Mouse (Mus musculus) heart, embryonic 16.5 days (tissue): ENCODE data around the gene Trim46. TPM values are rescaled to one million over a fixed set of nuclear protein-coding genes. Genes with fewer than 3 reads are reported as not detected.

Experiments
- ATAC-seq: fragments of 200-750 bp; cut with Nextera tagmentation; replicated peaks from 2 replicates; pipeline ENCODE4 v1.8.0; 2017; ENCODE audit warnings: moderate number of reproducible peaks; ENCODE audit not compliant: insufficient read depth, low FRiP score; ENCODE audit errors: extremely low read depth
- H3K27ac ChIP-seq: fragments of 300-500 bp; sonication (generic); 2 replicates; pipeline ENCODE4 v1.5.1; 2014; ENCODE audit warnings: mild to moderate bottlenecking, low read length, control low read depth, moderate library complexity
- H3K27me3 ChIP-seq: fragments of 300-500 bp; sonication (generic); 2 replicates; pipeline ENCODE4 v1.6.1; 2014; ENCODE audit warnings: low read length, mixed read lengths; ENCODE audit not compliant: control insufficient read depth, insufficient read depth
- H3K36me3 ChIP-seq: fragments of 300-500 bp; sonication (generic); 2 replicates; pipeline ENCODE4 v1.6.1; 2014; ENCODE audit not compliant: control insufficient read depth, insufficient read depth
- H3K4me1 ChIP-seq: fragments of 300-500 bp; sonication (generic); 2 replicates; pipeline ENCODE4 v1.6.1; 2014; ENCODE audit warnings: low read length, mixed read lengths; ENCODE audit not compliant: control insufficient read depth, insufficient read depth
- H3K4me2 ChIP-seq: fragments of 300-500 bp; sonication (generic); 2 replicates; pipeline ENCODE4 v1.6.1; 2014; ENCODE audit warnings: low read depth, mild to moderate bottlenecking, control low read depth, low read length
- H3K4me3 ChIP-seq: fragments of 300-500 bp; sonication (generic); 2 replicates; pipeline ENCODE4 v1.5.1; 2014; ENCODE audit warnings: mild to moderate bottlenecking, control low read depth, low read length
- H3K9ac ChIP-seq: fragments of 300-500 bp; sonication (generic); 2 replicates; pipeline ENCODE4 v1.6.1; 2014; ENCODE audit warnings: low read length, control low read depth
- H3K9me3 ChIP-seq: fragments of 300-500 bp; sonication (generic); replicated peaks from 2 replicates; pipeline ENCODE4 v1.6.1; 2016; ENCODE audit warnings: low read length; ENCODE audit not compliant: control insufficient read depth
- WGBS: fragments of 180-500 bp; shearing (Covaris S2); extraction: QIAGEN DNeasy Blood & Tissue Kit; methylation state at CpG from one replicate; pipeline ENCODE4 v1.1.7; 2014; 5-methylcytosine and 5-hydroxymethylcytosine counted together
- polyA plus RNA-seq: library from polyadenylated mRNA; unstranded; fragments of >200 nt; fragmentation: Nextera tagmentation; extraction: Ambion mirVana; gene quantifications from 2 replicates; pipeline ENCODE4 v1.2.1, GENCODE M21; 2015

Trim46 gene
- polyA plus RNA-seq, 1 experiment from 2014 or later: 1.1 TPM

- peaks cover 28% of the 10 kb centered on the region for H3K36me3 ChIP-seq
Measured at GRCm38 (mm10) chr3:89206079-89206478, 40.0 kb downstream of the Trim46 start.

GRCm38 (mm10) chr3:89203142-89203514, 43.0 kb downstream of the Trim46 start:
- Histone ChIP-seq H3K9me3 (no peaks in the 10 kb centered on the region), H3K27ac (peak overlapping the region; percentile 66), H3K4me1 (peaks cover 4% of the 10 kb centered on the region), H3K4me3 (peak overlapping the region; percentile 77), H3K9ac (peak overlapping the region; percentile 75), H3K27me3 (no peaks in the 10 kb centered on the region), H3K4me2 (peak overlapping the region; percentile 86), H3K36me3 (peaks cover 12% of the 10 kb centered on the region)
- 26% methylated on average over 5 of the region's 5 CpGs for WGBS
- ATAC-seq: no peak

More at GRCm38 (mm10) chr3:89206079-89206478, 40.0 kb downstream of the Trim46 start:
- no peak overlapping the region for H3K4me3 ChIP-seq
- no peaks in the 10 kb centered on the region for H3K9me3 ChIP-seq
- peaks cover 4% of the 10 kb centered on the region for H3K4me1 ChIP-seq
- no peaks in the 10 kb centered on the region for H3K27me3 ChIP-seq
- H3K27ac ChIP-seq: no peak overlapping the region
- 92% methylated on average over 7 of the region's 7 CpGs for WGBS
- no peak overlapping the region for H3K4me2 ChIP-seq
- no peak overlapping the region for H3K9ac ChIP-seq
- no peak for ATAC-seq

- ATAC-seq: peak; percentile 83
- peak within 1 kb of the TSS; percentile 75 for H3K9ac ChIP-seq
- peaks cover 6% of the 10 kb centered on the region for H3K36me3 ChIP-seq
- H3K4me3 ChIP-seq: peak within 1 kb of the TSS; percentile 77
- WGBS: 23% methylated on average over 13 of the region's 13 CpGs
- H3K9me3 ChIP-seq: no peaks in the 10 kb centered on the region
- no peaks in the 10 kb centered on the region for H3K27me3 ChIP-seq
- H3K27ac ChIP-seq: peak within 1 kb of the TSS; percentile 66
- peak within 1 kb of the TSS; percentile 86 for H3K4me2 ChIP-seq
- H3K4me1 ChIP-seq: peaks cover 4% of the 10 kb centered on the region
Measured at GRCm38 (mm10) chr3:89202253-89203141, 43.6 kb downstream of the Trim46 start, which contains the start of gene Gba. TSS of gene Gba (plus strand) at chr3:89202928.

GRCm38 (mm10) chr3:89199839-89200238, 46.3 kb downstream of the Trim46 start:
- no peaks in the 10 kb centered on the region for H3K27me3 ChIP-seq
- peaks cover 15% of the 10 kb centered on the region for H3K4me1 ChIP-seq
- no peak overlapping the region for H3K4me2 ChIP-seq
- WGBS: 69% methylated on average over 3 of the region's 3 CpGs
- no peak overlapping the region for H3K27ac ChIP-seq
- no peaks in the 10 kb centered on the region for H3K9me3 ChIP-seq
- no peak overlapping the region for H3K9ac ChIP-seq
- no peak for ATAC-seq
- no peak overlapping the region for H3K4me3 ChIP-seq
- no peaks in the 10 kb centered on the region for H3K36me3 ChIP-seq

- no peaks in the 10 kb centered on the region for H3K9me3 ChIP-seq
- no peaks in the 10 kb centered on the region for H3K27me3 ChIP-seq
- H3K4me1 ChIP-seq: peaks cover 10% of the 10 kb centered on the region
- WGBS: 7% methylated on average over 33 of the region's 33 CpGs
- peak; percentile 95 for ATAC-seq
- peak overlapping the region; percentile 82 for H3K4me2 ChIP-seq
- H3K36me3 ChIP-seq: no peaks in the 10 kb centered on the region
- peak overlapping the region; percentile 61 for H3K4me3 ChIP-seq
- peak overlapping the region; percentile 81 for H3K9ac ChIP-seq
- peak overlapping the region; percentile 85 for H3K27ac ChIP-seq
Measured at GRCm38 (mm10) chr3:89195979-89196877, 49.9 kb downstream of the Trim46 start.

GRCm38 (mm10) chr3:89193853-89194252, 52.3 kb downstream of the Trim46 start:
- peaks cover 10% of the 10 kb centered on the region for H3K4me1 ChIP-seq
- H3K9ac ChIP-seq: no peak overlapping the region
- 80% methylated on average over 2 of the region's 2 CpGs for WGBS
- no peaks in the 10 kb centered on the region for H3K9me3 ChIP-seq
- ATAC-seq: no peak
- no peak overlapping the region for H3K4me2 ChIP-seq
- no peaks in the 10 kb centered on the region for H3K27me3 ChIP-seq
- H3K27ac ChIP-seq: no peak overlapping the region
- H3K36me3 ChIP-seq: no peaks in the 10 kb centered on the region
- no peak overlapping the region for H3K4me3 ChIP-seq

GRCm38 (mm10) chr3:89193351-89193750, 52.8 kb downstream of the Trim46 start:
- 70% methylated on average over 1 of the region's 1 CpGs for WGBS
- H3K27me3 ChIP-seq: no peaks in the 10 kb centered on the region
- no peaks in the 10 kb centered on the region for H3K9me3 ChIP-seq
- H3K36me3 ChIP-seq: no peaks in the 10 kb centered on the region
- no peak overlapping the region for H3K4me3 ChIP-seq
- H3K27ac ChIP-seq: no peak overlapping the region
- no peak for ATAC-seq
- no peak overlapping the region for H3K9ac ChIP-seq
- H3K4me1 ChIP-seq: peaks cover 10% of the 10 kb centered on the region
- H3K4me2 ChIP-seq: no peak overlapping the region

- Histone ChIP-seq H3K4me2 (no peak overlapping the region), H3K27me3 (no peaks in the 10 kb centered on the region), H3K36me3 (no peaks in the 10 kb centered on the region), H3K4me1 (peaks cover under 1% of the 10 kb centered on the region; the same call in 1 of the 2 replicates), H3K9me3 (no peaks in the 10 kb centered on the region), H3K27ac (no peak overlapping the region), H3K9ac (no peak overlapping the region), H3K4me3 (no peak overlapping the region)
- ATAC-seq: no peak
- 65% methylated on average over 8 of the region's 8 CpGs for WGBS
Measured at GRCm38 (mm10) chr3:89190436-89190835, 55.7 kb downstream of the Trim46 start.
